Mouse (Mus musculus): ENCODE results near the gene Ankmy1. TPM values are rescaled to one million over a fixed set of nuclear protein-coding genes. Genes with fewer than 3 reads are reported as not detected.

Gene Ankmy1
- polyA plus RNA-seq, 2 experiments, result 0.02 TPM; not detected in 1

GRCm38 (mm10) chr1:92831188-92832001 lies 71.3 kb downstream of the Ankmy1 start, which contains the start of gene Gpc1:
Gene Gpc1, plus strand, starts transcription at chr1:92831645.
- no peaks in the 10 kb centered on the region for H3K9me3 ChIP-seq (ENCODE audit: control insufficient read depth, low read length)
- no peaks in the 10 kb centered on the region for H3K36me3 ChIP-seq (replicated peaks; ENCODE audit: control insufficient read depth, insufficient read depth, low read depth)
- no peak within 1 kb of the TSS for H3K27ac ChIP-seq
- H3K4me1 ChIP-seq (replicated peaks; ENCODE audit: control insufficient read depth in 2 of 2, insufficient read depth in 2 of 2, low read length in 1 of 2), result no peaks in the 10 kb centered on the region
- DNase-seq (ENCODE audit: low read depth in 3 of 3, low spot score in 3 of 3) (no peak), ATAC-seq (ENCODE audit: insufficient read depth) (peak; percentile 60; the same call in 1 of the 2 replicates)
- H3K4me3 ChIP-seq (ENCODE audit: insufficient read depth in 1 of 2, low read depth in 2 of 2, low read length in 2 of 2), result peak within 1 kb of the TSS; percentile 49 to 52
- peak within 1 kb of the TSS; percentile 60 for H3K4me2 ChIP-seq (ENCODE audit: low read depth)
- H3K9ac ChIP-seq (replicated peaks), result no peak within 1 kb of the TSS; the same call in 1 of the 2 replicates
- no peak for TF ChIP-seq EP300 (IDR thresholded peaks at IDR 0.05; ENCODE audit: low read depth)
- no peak for TF ChIP-seq CTCF (IDR thresholded peaks at IDR 0.05; ENCODE audit: low read depth)
- WGBS (ENCODE audit: insufficient replicate concordance), result under 1% methylated on average over 78 of the region's 99 CpGs
- peaks cover 41% of the 10 kb centered on the region for H3K27me3 ChIP-seq (ENCODE audit: control insufficient read depth, insufficient read depth, low read length)

GRCm38 (mm10) chr1:92830626-92831187 lies 72.0 kb downstream of the Ankmy1 start:
- WGBS (ENCODE audit: insufficient replicate concordance), result 11% methylated on average over 13 of the region's 13 CpGs
- no peak overlapping the region for H3K27ac ChIP-seq
- peaks cover 41% of the 10 kb centered on the region for H3K27me3 ChIP-seq (ENCODE audit: control insufficient read depth, insufficient read depth, low read length)
- no peak overlapping the region; a peak in 2 of 4 replicates for H3K4me3 ChIP-seq (ENCODE audit: insufficient read depth in 1 of 2, low read depth in 2 of 2, low read length in 2 of 2)
- no peak for TF ChIP-seq EP300 (IDR thresholded peaks at IDR 0.05; ENCODE audit: low read depth)
- TF ChIP-seq CTCF (IDR thresholded peaks at IDR 0.05; ENCODE audit: low read depth), result no peak
- H3K9ac ChIP-seq (replicated peaks), result no peak overlapping the region
- ATAC-seq (ENCODE audit: insufficient read depth) (no peak), DNase-seq (ENCODE audit: low read depth in 3 of 3, low spot score in 3 of 3) (no peak)
- H3K4me1 ChIP-seq (replicated peaks; ENCODE audit: control insufficient read depth in 2 of 2, insufficient read depth in 2 of 2, low read length in 1 of 2), result no peaks in the 10 kb centered on the region
- H3K4me2 ChIP-seq (ENCODE audit: low read depth), result peak overlapping the region; percentile 60
- no peaks in the 10 kb centered on the region for H3K9me3 ChIP-seq (ENCODE audit: control insufficient read depth, low read length)
- H3K36me3 ChIP-seq (replicated peaks; ENCODE audit: control insufficient read depth, insufficient read depth, low read depth), result no peaks in the 10 kb centered on the region

DNA sequence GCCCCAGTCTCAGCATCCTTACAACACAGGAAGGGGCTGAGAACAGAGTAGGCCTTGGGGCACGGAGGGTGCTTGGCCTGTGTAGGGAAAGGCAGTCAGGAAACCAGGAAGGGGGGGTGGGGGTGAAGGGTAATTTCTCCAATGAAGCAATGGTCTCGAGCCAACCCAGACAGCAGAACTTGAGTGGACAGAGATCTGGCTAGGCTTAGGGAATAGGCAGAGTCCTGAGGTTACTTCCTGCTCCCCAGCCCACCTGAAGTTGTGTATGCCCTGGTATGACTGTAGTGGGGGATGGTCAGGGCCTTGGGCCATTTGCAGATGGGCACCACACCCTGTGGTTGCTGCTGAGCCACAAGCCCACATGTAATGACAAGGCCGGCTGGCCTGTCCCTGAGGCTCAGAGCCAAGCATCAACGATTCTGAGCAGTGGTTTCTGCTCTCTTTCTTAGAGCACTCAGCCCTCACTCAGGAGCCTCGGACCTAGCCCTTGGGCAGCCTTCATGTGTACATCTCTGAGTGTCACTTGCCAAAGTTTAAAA lies 86.9 kb downstream of the Ankmy1 start:
- WGBS (ENCODE audit: insufficient replicate concordance), result 49% methylated on average over 5 of the region's 5 CpGs
- Histone ChIP-seq H3K4me2 (ENCODE audit: low read depth) (no peak overlapping the region), H3K4me1 (replicated peaks; ENCODE audit: control insufficient read depth in 2 of 2, insufficient read depth in 2 of 2, low read length in 1 of 2) (no peaks in the 10 kb centered on the region), H3K9ac (replicated peaks) (no peak overlapping the region), H3K9me3 (ENCODE audit: control insufficient read depth, low read length) (no peaks in the 10 kb centered on the region), H3K27me3 (ENCODE audit: control insufficient read depth, insufficient read depth, low read length) (no peaks in the 10 kb centered on the region), H3K27ac (no peak overlapping the region), H3K4me3 (ENCODE audit: insufficient read depth in 1 of 2, low read depth in 2 of 2, low read length in 2 of 2) (no peak overlapping the region), H3K36me3 (replicated peaks; ENCODE audit: control insufficient read depth, insufficient read depth, low read depth) (no peaks in the 10 kb centered on the region)
- DNase-seq (ENCODE audit: low read depth in 3 of 3, low spot score in 3 of 3), result no peak
- no peak for TF ChIP-seq EP300 (IDR thresholded peaks at IDR 0.05; ENCODE audit: low read depth)
- TF ChIP-seq CTCF (IDR thresholded peaks at IDR 0.05; ENCODE audit: low read depth), result no peak
- ATAC-seq (ENCODE audit: insufficient read depth), result no peak

DNA sequence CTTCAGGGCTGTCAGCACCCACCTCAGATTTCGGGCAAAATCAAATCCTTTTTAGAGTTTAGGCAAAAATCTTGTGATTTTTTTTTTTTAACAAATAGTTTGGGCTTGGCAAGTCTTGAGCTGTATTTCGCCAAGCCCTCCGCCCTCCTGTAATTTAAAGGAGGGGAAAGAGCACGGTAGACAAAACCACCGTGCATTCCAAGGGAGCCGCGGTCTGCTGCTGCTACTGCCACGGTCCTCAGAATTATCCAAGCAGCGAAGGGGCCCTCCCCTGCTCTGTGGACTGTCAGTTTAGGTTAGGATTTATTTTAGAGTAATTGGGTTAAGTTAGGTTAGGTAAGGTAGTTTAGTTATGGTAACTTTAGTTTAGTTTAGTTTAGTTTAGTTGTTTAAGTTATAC lies 87.6 kb downstream of the Ankmy1 start:
- no peak for ATAC-seq (ENCODE audit: insufficient read depth)
- no peak overlapping the region for H3K4me2 ChIP-seq (ENCODE audit: low read depth)
- no peaks in the 10 kb centered on the region for H3K27me3 ChIP-seq (ENCODE audit: control insufficient read depth, insufficient read depth, low read length)
- TF ChIP-seq CTCF (IDR thresholded peaks at IDR 0.05; ENCODE audit: low read depth), result no peak
- TF ChIP-seq EP300 (IDR thresholded peaks at IDR 0.05; ENCODE audit: low read depth), result no peak
- DNase-seq (ENCODE audit: low read depth in 3 of 3, low spot score in 3 of 3), result no peak
- no peak overlapping the region for H3K9ac ChIP-seq (replicated peaks)
- no peaks in the 10 kb centered on the region for H3K36me3 ChIP-seq (replicated peaks; ENCODE audit: control insufficient read depth, insufficient read depth, low read depth)
- H3K9me3 ChIP-seq (ENCODE audit: control insufficient read depth, low read length), result no peaks in the 10 kb centered on the region
- WGBS (ENCODE audit: insufficient replicate concordance), result 71% methylated on average over 9 of the region's 9 CpGs
- H3K27ac ChIP-seq, result no peak overlapping the region
- no peaks in the 10 kb centered on the region for H3K4me1 ChIP-seq (replicated peaks; ENCODE audit: control insufficient read depth in 2 of 2, insufficient read depth in 2 of 2, low read length in 1 of 2)
- H3K4me3 ChIP-seq (ENCODE audit: insufficient read depth in 1 of 2, low read depth in 2 of 2, low read length in 2 of 2), result no peak overlapping the region

DNA sequence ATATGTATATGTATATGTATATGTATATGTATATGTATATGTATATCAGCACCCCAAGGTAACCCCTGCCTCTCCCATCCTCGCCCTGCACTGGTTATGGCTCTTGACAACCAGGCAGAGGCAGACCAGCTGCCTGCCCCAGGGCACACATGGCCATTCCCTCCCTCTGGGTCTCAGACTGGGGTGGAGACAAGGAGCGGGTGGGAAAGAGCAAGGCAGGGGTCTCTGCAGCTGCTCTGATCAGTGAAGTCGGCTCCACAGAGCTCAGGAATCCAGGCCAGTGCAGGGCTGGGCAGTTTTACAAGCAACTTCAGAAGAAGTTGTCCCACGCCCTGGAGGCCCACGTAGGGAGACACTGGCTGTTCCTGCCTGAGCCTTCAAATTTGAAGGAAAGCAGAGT lies 88.4 kb downstream of the Ankmy1 start:
- Histone ChIP-seq H3K9me3 (ENCODE audit: control insufficient read depth, low read length) (no peaks in the 10 kb centered on the region), H3K4me2 (ENCODE audit: low read depth) (no peak overlapping the region), H3K9ac (replicated peaks) (no peak overlapping the region), H3K27ac (no peak overlapping the region), H3K4me1 (replicated peaks; ENCODE audit: control insufficient read depth in 2 of 2, insufficient read depth in 2 of 2, low read length in 1 of 2) (no peaks in the 10 kb centered on the region), H3K36me3 (replicated peaks; ENCODE audit: control insufficient read depth, insufficient read depth, low read depth) (no peaks in the 10 kb centered on the region), H3K4me3 (ENCODE audit: insufficient read depth in 1 of 2, low read depth in 2 of 2, low read length in 2 of 2) (no peak overlapping the region), H3K27me3 (ENCODE audit: control insufficient read depth, insufficient read depth, low read length) (no peaks in the 10 kb centered on the region)
- ATAC-seq (ENCODE audit: insufficient read depth) (no peak), DNase-seq (ENCODE audit: low read depth in 3 of 3, low spot score in 3 of 3) (no peak)
- TF ChIP-seq CTCF (IDR thresholded peaks at IDR 0.05; ENCODE audit: low read depth) (no peak), EP300 (IDR thresholded peaks at IDR 0.05; ENCODE audit: low read depth) (no peak)
- 59% methylated on average over 5 of the region's 5 CpGs for WGBS (ENCODE audit: insufficient replicate concordance)

MicroRNAs within 50 kb of the gene (microRNA counts, 519-probe panel; counts per million panel counts)
- microRNA mmu-miR-149, result 69.9 counts per million

Small RNA genes within 50 kb of the gene (microRNA-seq; reads per million reads assigned to microRNA genes)
- gene Mir149, result 569 reads per million, percentile 67 among the genes with 10 or more reads in this experiment

Other genes starting within 250 kb of the Ankmy1 start
- gene Gpc1, start 71.3 kb downstream of the Ankmy1 start, polyA plus RNA-seq (2012; rRNA removed), result 1.6 and 1.7 TPM in 2 replicates
- gene Gpc1, start 71.3 kb downstream of the Ankmy1 start, polyA plus RNA-seq (2014; fragmentation: Nextera tagmentation; extraction: Ambion mirVana), result 1.8 and 2.1 TPM in 2 replicates
- 5.2 and 6.4 TPM in 2 replicates for gene Dusp28, start 4.1 kb upstream of the Ankmy1 start, polyA plus RNA-seq (2012; rRNA removed)
- 4.4 and 5.4 TPM in 2 replicates for gene Dusp28, start 4.1 kb upstream of the Ankmy1 start, polyA plus RNA-seq (2014; fragmentation: Nextera tagmentation; extraction: Ambion mirVana)
- 10.7 and 15.3 TPM in 2 replicates for gene Rnpepl1, start 7.9 kb upstream of the Ankmy1 start, polyA plus RNA-seq (2012; rRNA removed)
- gene Rnpepl1, start 7.9 kb upstream of the Ankmy1 start, polyA plus RNA-seq (2014; fragmentation: Nextera tagmentation; extraction: Ambion mirVana), result 8.7 and 10.7 TPM in 2 replicates
- gene Capn10, start 31.5 kb upstream of the Ankmy1 start, polyA plus RNA-seq (2012; rRNA removed), result 7.4 and 8.8 TPM in 2 replicates
- gene Capn10, start 31.5 kb upstream of the Ankmy1 start, polyA plus RNA-seq (2014; fragmentation: Nextera tagmentation; extraction: Ambion mirVana), result 8.1 and 9.1 TPM in 2 replicates
- gene Gpr35, start 48.0 kb upstream of the Ankmy1 start, polyA plus RNA-seq (2012; rRNA removed), result 0.40 and 0.48 TPM in 2 replicates
- 0.57 and 0.76 TPM in 2 replicates for gene Gpr35, start 48.0 kb upstream of the Ankmy1 start, polyA plus RNA-seq (2014; fragmentation: Nextera tagmentation; extraction: Ambion mirVana)
- gene Aqp12, start 103.4 kb upstream of the Ankmy1 start, polyA plus RNA-seq (2012; rRNA removed), result not detected in 2 replicates
- gene Aqp12, start 103.4 kb upstream of the Ankmy1 start, polyA plus RNA-seq (2014; fragmentation: Nextera tagmentation; extraction: Ambion mirVana), result not detected in 2 replicates
- 0.07 and 0.16 TPM in 2 replicates for gene Kif1a, start 199.0 kb upstream of the Ankmy1 start, polyA plus RNA-seq (2012; rRNA removed)
- gene Kif1a, start 199.0 kb upstream of the Ankmy1 start, polyA plus RNA-seq (2014; fragmentation: Nextera tagmentation; extraction: Ambion mirVana), result 0.10 and 0.27 TPM in 2 replicates
- gene Agxt, start 232.3 kb upstream of the Ankmy1 start, polyA plus RNA-seq (2012; rRNA removed), result 2.5 and 3.0 TPM in 2 replicates
- gene Agxt, start 232.3 kb upstream of the Ankmy1 start, polyA plus RNA-seq (2014; fragmentation: Nextera tagmentation; extraction: Ambion mirVana), result 8.4 and 9.4 TPM in 2 replicates